Mouse (Mus musculus) ES-Bruce4 (cell line): ENCODE data around the gene Izumo1r.

Experiments used
- CTCF ChIP-seq: IDR thresholded peaks from one replicate; pipeline ENCODE4 v1.8.1; 2011; ENCODE audit warnings: low read depth, low read length
- EP300 ChIP-seq: IDR thresholded peaks from 2 replicates; pipeline ENCODE4 v1.6.1; 2011; ENCODE audit warnings: low read depth, low read length; ENCODE audit not compliant: insufficient read depth
- POLR2A ChIP-seq: IDR thresholded peaks from one replicate; pipeline ENCODE4 v1.8.1; 2011; ENCODE audit warnings: low read length; ENCODE audit not compliant: insufficient read depth

GRCm38 (mm10) chr9:14859868-14860639 is 43.7 kb downstream of the Izumo1r start, which contains the start of gene Gpr83:
- TF ChIP-seq CTCF (no peak), EP300 (no peak), POLR2A (no peak)
